Mouse (Mus musculus) MEL (cell line): ENCODE results near the gene Igf1r. TPM values are rescaled to one million over a fixed set of nuclear protein-coding genes. Genes with fewer than 3 reads are reported as not detected.

Experiments used
- DNase-seq: peaks from one replicate; pipeline ENCODE4 v3.0.0; 2011; ENCODE audit warnings: low read depth, low spot score
- H3K27ac ChIP-seq: 2 replicates; pipeline ENCODE4 v1.5.1; 2012; ENCODE audit warnings: low read depth, mild to moderate bottlenecking, control low read depth, low read length, moderate library complexity; ENCODE audit not compliant: control insufficient read depth
- H3K27me3 ChIP-seq, 2 experiments: fragments of 150-350 bp in 1 of 2; sonication (generic) in 1 of 2; 2 replicates each; pipeline ENCODE4 v1.6.1; 2012; ENCODE audit warnings: low read length in 2 of 2, mild to moderate bottlenecking in 2 of 2, improper control_type of control experiment in 1 of 2, moderate library complexity in 1 of 2; ENCODE audit not compliant: insufficient read depth in 2 of 2, control insufficient read depth in 1 of 2
- H3K36me3 ChIP-seq, 2 experiments: 2 replicates each; pipeline ENCODE4 v1.6.1; 2012 to 2014; ENCODE audit warnings: low read length in 2 of 2, improper control_type of control experiment in 1 of 2, inconsistent platforms in 1 of 2, mild to moderate bottlenecking in 1 of 2; ENCODE audit not compliant: insufficient read depth in 2 of 2, control insufficient read depth in 1 of 2
- H3K4me1 ChIP-seq, 2 experiments: fragments of 150-350 bp in 1 of 2; sonication (generic) in 1 of 2; 2 replicates each; pipeline ENCODE4 v1.6.1; 2012; ENCODE audit warnings: low read length in 2 of 2, improper control_type of control experiment in 1 of 2, mild to moderate bottlenecking in 1 of 2; ENCODE audit not compliant: insufficient read depth in 2 of 2, control insufficient read depth in 1 of 2
- H3K4me3 ChIP-seq, 2 experiments: fragments of 150-350 bp in 1 of 2; sonication (generic) in 1 of 2; 2 replicates each; pipeline ENCODE4 v1.5.1; 2012; ENCODE audit warnings: low read depth in 2 of 2, low read length in 2 of 2, mild to moderate bottlenecking in 2 of 2, moderate library complexity in 2 of 2, control low read depth in 1 of 2, improper control_type of control experiment in 1 of 2; ENCODE audit not compliant: control insufficient read depth in 1 of 2, insufficient read depth in 1 of 2
- H3K79me2 ChIP-seq: 2 replicates; pipeline ENCODE4 v1.6.1; 2012; ENCODE audit warnings: mild to moderate bottlenecking, low read length, moderate library complexity; ENCODE audit not compliant: control insufficient read depth, poor library complexity, insufficient read depth
- H3K9ac ChIP-seq: 2 replicates; pipeline ENCODE4 v1.6.1; 2012; ENCODE audit warnings: low read depth, mild to moderate bottlenecking, control low read depth, low read length, moderate library complexity; ENCODE audit not compliant: control insufficient read depth, poor library complexity, severe bottlenecking
- H3K9me3 ChIP-seq: fragments of 150-350 bp; sonication (generic); replicated peaks from 2 replicates; pipeline ENCODE4 v1.6.1; 2012; ENCODE audit warnings: mild to moderate bottlenecking, low read length, improper control_type of control experiment, moderate library complexity; ENCODE audit not compliant: insufficient read depth
- BHLHE40 ChIP-seq: IDR thresholded peaks from 2 replicates; pipeline ENCODE4 v1.6.1; 2012; ENCODE audit warnings: low read depth, mild to moderate bottlenecking, inconsistent platforms, low read length, improper control_type of control experiment, borderline replicate concordance
- CHD1 ChIP-seq: IDR thresholded peaks from 2 replicates; pipeline ENCODE4 v1.6.1; 2012; ENCODE audit warnings: low read depth, mild to moderate bottlenecking, inconsistent platforms, low read length, improper control_type of control experiment
- CHD2 ChIP-seq: IDR thresholded peaks from 2 replicates; pipeline ENCODE4 v1.6.1; 2011; ENCODE audit warnings: low read length, improper control_type of control experiment
- CTCF ChIP-seq, 3 experiments: IDR thresholded peaks in 2 of 3; conservative IDR thresholded peaks in 1 of 3; 2 replicates each; pipeline ENCODE4 v1.5.1; 2011 to 2012; ENCODE audit warnings: low read length in 3 of 3, low read depth in 2 of 3, mild to moderate bottlenecking in 2 of 3, improper control_type of control experiment in 1 of 3, inconsistent platforms in 1 of 3, mixed read lengths in 1 of 3, moderate library complexity in 1 of 3; ENCODE audit not compliant: control insufficient read depth in 1 of 3, insufficient read depth in 1 of 3, poor library complexity in 1 of 3, severe bottlenecking in 1 of 3
- E2F4 ChIP-seq: IDR thresholded peaks from 2 replicates; pipeline ENCODE4 v1.6.1; 2011; ENCODE audit warnings: low read depth, low read length, improper control_type of control experiment, borderline replicate concordance
- GABPA ChIP-seq: IDR thresholded peaks from 2 replicates; pipeline ENCODE4 v1.6.1; 2012; ENCODE audit warnings: low read depth, mild to moderate bottlenecking, inconsistent platforms, low read length, improper control_type of control experiment, moderate library complexity
- GATA1 ChIP-seq: IDR thresholded peaks from 2 replicates; pipeline ENCODE4 v1.6.1; 2011; ENCODE audit warnings: low read depth, low read length, improper control_type of control experiment
- HCFC1 ChIP-seq: IDR thresholded peaks from 2 replicates; pipeline ENCODE4 v1.6.1; 2012; ENCODE audit warnings: low read depth, mild to moderate bottlenecking, inconsistent platforms, low read length, improper control_type of control experiment, moderate library complexity
- JUND ChIP-seq: IDR thresholded peaks from 2 replicates; pipeline ENCODE4 v1.6.1; 2011; ENCODE audit warnings: low read depth, mild to moderate bottlenecking, improper control_type of control experiment, low read length
- KAT2A ChIP-seq: conservative IDR thresholded peaks from 2 replicates; pipeline ENCODE4 v1.6.1; 2012; ENCODE audit warnings: low read depth, low read length, improper control_type of control experiment, inconsistent platforms
- MAFK ChIP-seq: IDR thresholded peaks from 2 replicates; pipeline ENCODE4 v1.6.1; 2011; ENCODE audit warnings: low read depth, mild to moderate bottlenecking, low read length, improper control_type of control experiment, borderline replicate concordance
- MAZ ChIP-seq: IDR thresholded peaks from 2 replicates; pipeline ENCODE4 v1.6.1; 2012; ENCODE audit warnings: low read depth, mild to moderate bottlenecking, inconsistent platforms, low read length, improper control_type of control experiment
- MXI1 ChIP-seq: IDR thresholded peaks from 2 replicates; pipeline ENCODE4 v1.6.1; 2011; ENCODE audit warnings: mild to moderate bottlenecking, low read depth, low read length, improper control_type of control experiment
- MYB ChIP-seq: IDR thresholded peaks from 2 replicates; pipeline ENCODE4 v1.6.1; 2011; ENCODE audit warnings: mild to moderate bottlenecking, low read depth, low read length, improper control_type of control experiment
- MYC ChIP-seq: IDR thresholded peaks from 2 replicates; pipeline ENCODE4 v1.6.1; 2011; ENCODE audit warnings: low read depth, mild to moderate bottlenecking, low read length, improper control_type of control experiment, moderate library complexity
- POLR2A ChIP-seq, 2 experiments: IDR thresholded peaks; 2 replicates each; pipeline ENCODE4 v1.6.1; 2011 to 2012; ENCODE audit warnings: low read length in 2 of 2, mild to moderate bottlenecking in 2 of 2, control low read depth in 1 of 2, improper control_type of control experiment in 1 of 2, low read depth in 1 of 2, moderate library complexity in 1 of 2; ENCODE audit not compliant: control insufficient read depth in 1 of 2, insufficient read depth in 1 of 2, poor library complexity in 1 of 2
- POLR2AphosphoS2 ChIP-seq: IDR thresholded peaks from 2 replicates; pipeline ENCODE4 v1.6.1; 2011; ENCODE audit warnings: low read length, improper control_type of control experiment
- POLR2AphosphoS5 ChIP-seq: IDR thresholded peaks from 2 replicates; pipeline ENCODE4 v1.6.1; 2012; ENCODE audit warnings: low read depth, borderline replicate concordance, mild to moderate bottlenecking, inconsistent platforms, low read length, moderate library complexity, mixed read lengths
- RAD21 ChIP-seq: IDR thresholded peaks from 2 replicates; pipeline ENCODE4 v1.6.1; 2011; ENCODE audit warnings: mild to moderate bottlenecking, low read depth, low read length, improper control_type of control experiment
- RCOR1 ChIP-seq: IDR thresholded peaks from 2 replicates; pipeline ENCODE4 v1.6.1; 2012; ENCODE audit warnings: low read depth, mild to moderate bottlenecking, inconsistent platforms, low read length, improper control_type of control experiment
- SIN3A ChIP-seq: IDR thresholded peaks from 2 replicates; pipeline ENCODE4 v1.6.1; 2012; ENCODE audit warnings: low read length, improper control_type of control experiment, inconsistent platforms
- UBTF ChIP-seq: IDR thresholded peaks from 2 replicates; pipeline ENCODE4 v1.6.1; 2012; ENCODE audit warnings: low read depth, mild to moderate bottlenecking, inconsistent platforms, low read length, improper control_type of control experiment, moderate library complexity, borderline replicate concordance; ENCODE audit not compliant: insufficient read depth
- USF2 ChIP-seq, 2 experiments: IDR thresholded peaks; 2 replicates each; pipeline ENCODE4 v1.6.1; 2011 to 2012; ENCODE audit warnings: improper control_type of control experiment in 2 of 2, low read length in 2 of 2, borderline replicate concordance in 1 of 2, inconsistent platforms in 1 of 2, low read depth in 1 of 2, mild to moderate bottlenecking in 1 of 2; ENCODE audit not compliant: insufficient read depth in 1 of 2
- ZC3H11A ChIP-seq: IDR thresholded peaks from 2 replicates; pipeline ENCODE4 v1.6.1; 2012; ENCODE audit warnings: low read depth, mild to moderate bottlenecking, inconsistent platforms, low read length, improper control_type of control experiment
- ZKSCAN1 ChIP-seq: IDR thresholded peaks from 2 replicates; pipeline ENCODE4 v1.6.1; 2012; ENCODE audit warnings: low read depth, mild to moderate bottlenecking, inconsistent platforms, low read length, improper control_type of control experiment, moderate library complexity
- ZMIZ1 ChIP-seq: IDR thresholded peaks from 2 replicates; pipeline ENCODE4 v1.6.1; 2012; ENCODE audit warnings: low read depth, mild to moderate bottlenecking, inconsistent platforms, low read length, improper control_type of control experiment, moderate library complexity
- ZNF384 ChIP-seq: IDR thresholded peaks from 2 replicates; pipeline ENCODE4 v1.6.1; 2012; ENCODE audit warnings: low read depth, mild to moderate bottlenecking, inconsistent platforms, low read length, improper control_type of control experiment
- polyA plus RNA-seq, 2 experiments: library from polyadenylated mRNA; stranded (reverse) in 1 of 2; unstranded in 1 of 2; fragments of >175 nt in 1 of 2; fragments of >200 nt in 1 of 2; gene quantifications; 2 replicates each; pipeline versions ENCODE4 v1.2.1 to v1.2.4; 2012; ENCODE audit warnings: low replicate concordance in 2 of 2, low read depth in 1 of 2; ENCODE audit not compliant: insufficient read length in 2 of 2, insufficient read depth in 1 of 2, missing spikeins in 1 of 2
- total RNA-seq: library from RNA; depleted of rRNA; stranded (reverse); fragments of 300-350 nt; gene quantifications from 2 replicates; pipeline ENCODE4 v1.2.3, GENCODE M21; 2012

The Igf1r gene
- total and polyA plus RNA-seq, 3 experiments = 11.8 to 11.9 TPM; not detected in 1

DNA sequence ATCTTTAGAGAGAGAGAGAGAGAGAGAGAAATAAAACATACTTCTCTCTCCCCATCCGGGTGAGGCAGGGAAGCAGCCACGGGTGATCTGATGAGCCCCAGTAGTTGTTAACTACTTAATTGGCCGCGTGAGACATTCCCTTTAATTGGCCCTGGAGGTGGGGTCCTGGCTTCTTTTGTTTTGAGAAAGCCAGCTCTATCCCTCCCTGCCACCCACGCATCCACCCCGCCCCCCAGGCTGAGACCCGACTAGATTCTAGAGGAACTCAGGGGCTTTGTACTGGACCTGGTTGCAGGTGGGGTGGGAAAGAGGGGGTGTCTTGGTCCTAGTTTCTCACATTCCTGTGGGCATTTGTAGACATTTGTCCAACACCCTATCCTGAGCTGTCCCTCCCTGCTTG is 312.8 kb downstream of the Igf1r start:
- no peak for DNase-seq

DNA sequence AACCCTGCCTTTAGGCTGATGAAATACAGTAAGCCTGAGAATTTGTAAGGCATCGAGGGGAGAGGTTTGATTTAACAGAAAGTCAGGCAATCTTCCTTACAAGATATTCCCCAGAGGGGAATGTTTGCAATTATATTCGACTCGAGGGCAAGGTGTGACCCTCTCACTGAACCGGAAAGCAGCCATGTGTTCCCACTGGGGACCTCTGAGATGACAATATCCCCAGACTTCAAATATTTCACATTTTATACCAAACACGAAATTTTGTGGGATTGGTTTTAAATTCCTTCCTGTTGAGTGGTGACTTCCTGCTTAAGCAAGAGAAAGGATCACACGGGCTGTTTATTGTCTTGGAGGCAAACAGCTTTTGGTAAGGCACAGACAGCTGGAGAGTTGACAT is 314.1 kb downstream of the Igf1r start:
- H3K36me3 ChIP-seq = no peaks in the 10 kb centered on the region
- H3K9me3 ChIP-seq = no peaks in the 10 kb centered on the region
- H3K27ac ChIP-seq = no peak overlapping the region
- no peak overlapping the region for H3K9ac ChIP-seq
- DNase-seq = no peak
- no peak for TF ChIP-seq JUND
- TF ChIP-seq UBTF = no peak
- no peak for TF ChIP-seq MXI1
- TF ChIP-seq HCFC1 = no peak
- TF ChIP-seq ZKSCAN1 = no peak
- no peak for TF ChIP-seq MYC
- TF ChIP-seq ZC3H11A = no peak
- TF ChIP-seq GATA1 = no peak
- no peak for TF ChIP-seq MAZ
- no peak for TF ChIP-seq POLR2AphosphoS2
- no peak for TF ChIP-seq USF2 (IDR thresholded peaks at IDR 0.05; ENCODE audit: borderline replicate concordance in 1 of 2, insufficient read depth in 1 of 2, low read depth in 1 of 2, low read length in 2 of 2)
- no peak for TF ChIP-seq MAFK
- TF ChIP-seq CTCF (IDR thresholded peaks at IDR 0.05 in 2 of 3, conservative IDR thresholded peaks at IDR 0.05 in 1 of 3; ENCODE audit: control insufficient read depth in 1 of 3, insufficient read depth in 1 of 3, low read depth in 2 of 3, low read length in 3 of 3, poor library complexity in 1 of 3, severe bottlenecking in 1 of 3) = no peak
- TF ChIP-seq SIN3A = no peak
- no peak for TF ChIP-seq CHD1
- no peaks in the 10 kb centered on the region for H3K79me2 ChIP-seq
- no peak overlapping the region for H3K4me3 ChIP-seq
- H3K4me1 ChIP-seq = no peaks in the 10 kb centered on the region
- no peaks in the 10 kb centered on the region; a peak in 1 of 4 replicates for H3K27me3 ChIP-seq

More for the DNA sequence above, 312.8 kb downstream of the Igf1r start:
- H3K79me2 ChIP-seq = no peaks in the 10 kb centered on the region
- H3K27me3 ChIP-seq = no peaks in the 10 kb centered on the region; a peak in 1 of 4 replicates
- H3K4me1 ChIP-seq = no peaks in the 10 kb centered on the region
- no peak overlapping the region for H3K9ac ChIP-seq
- H3K4me3 ChIP-seq = no peak overlapping the region
- H3K36me3 ChIP-seq = no peaks in the 10 kb centered on the region
- no peaks in the 10 kb centered on the region for H3K9me3 ChIP-seq
- no peak overlapping the region for H3K27ac ChIP-seq
- no peak for TF ChIP-seq POLR2AphosphoS2
- TF ChIP-seq MYC = no peak
- TF ChIP-seq CHD2 = no peak
- TF ChIP-seq POLR2AphosphoS5 = no peak
- no peak for TF ChIP-seq KAT2A
- no peak for TF ChIP-seq ZKSCAN1
- TF ChIP-seq ZNF384 = no peak
- no peak for TF ChIP-seq CHD1
- TF ChIP-seq ZMIZ1 = no peak
- no peak for TF ChIP-seq MYB
- TF ChIP-seq E2F4 = no peak
- no peak for TF ChIP-seq RCOR1
- no peak for TF ChIP-seq BHLHE40
- no peak for TF ChIP-seq CTCF (IDR thresholded peaks at IDR 0.05 in 2 of 3, conservative IDR thresholded peaks at IDR 0.05 in 1 of 3; ENCODE audit: control insufficient read depth in 1 of 3, insufficient read depth in 1 of 3, low read depth in 2 of 3, low read length in 3 of 3, poor library complexity in 1 of 3, severe bottlenecking in 1 of 3)
- TF ChIP-seq HCFC1 = no peak
- no peak for TF ChIP-seq POLR2A (IDR thresholded peaks at IDR 0.05; ENCODE audit: control insufficient read depth in 1 of 2, insufficient read depth in 1 of 2, low read depth in 1 of 2, low read length in 2 of 2, poor library complexity in 1 of 2)
- no peak for TF ChIP-seq SIN3A
- no peak for TF ChIP-seq RAD21
- TF ChIP-seq GABPA = no peak
- TF ChIP-seq, all 39 proteins: peak for 0
